Mouse (Mus musculus) naive thymus-derived CD4-positive, alpha-beta T cell, adult 2 months (primary cell): ENCODE measurements around the gene Ttyh2.

Experiments
- DNase-seq: peaks from one replicate; pipeline ENCODE4 v3.0.0-alpha.2; 2011; ENCODE audit warnings: low read depth

The Ttyh2 gene

DNA sequence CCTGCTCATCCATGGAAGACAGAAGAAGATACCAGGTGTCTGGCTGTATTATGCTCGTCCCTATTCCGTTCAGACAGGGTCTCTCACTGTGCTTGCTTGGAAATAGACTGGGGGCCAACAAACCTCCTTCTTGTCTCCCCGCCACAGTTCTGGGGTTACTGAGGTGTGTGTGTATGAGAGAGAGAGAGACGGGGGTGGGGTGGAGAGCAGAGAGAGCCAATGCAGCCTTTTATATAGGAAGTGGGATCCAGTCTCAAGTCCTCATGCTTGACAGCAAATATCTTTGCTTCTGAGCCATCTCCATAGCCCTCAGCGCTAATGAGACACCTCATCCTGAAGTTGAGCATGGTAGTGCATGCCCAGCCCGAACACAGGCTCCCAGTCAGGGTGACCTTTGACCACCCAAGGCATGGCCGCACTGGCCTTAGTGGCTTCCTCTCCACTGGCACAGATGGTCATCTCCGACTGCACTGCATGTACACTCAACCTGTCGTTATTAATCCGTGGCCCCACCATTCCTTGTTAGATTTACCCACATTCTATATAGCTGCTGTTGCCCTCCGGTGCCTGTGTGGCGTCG, 7.2 kb downstream of the Ttyh2 start:
- no peak for DNase-seq

DNA sequence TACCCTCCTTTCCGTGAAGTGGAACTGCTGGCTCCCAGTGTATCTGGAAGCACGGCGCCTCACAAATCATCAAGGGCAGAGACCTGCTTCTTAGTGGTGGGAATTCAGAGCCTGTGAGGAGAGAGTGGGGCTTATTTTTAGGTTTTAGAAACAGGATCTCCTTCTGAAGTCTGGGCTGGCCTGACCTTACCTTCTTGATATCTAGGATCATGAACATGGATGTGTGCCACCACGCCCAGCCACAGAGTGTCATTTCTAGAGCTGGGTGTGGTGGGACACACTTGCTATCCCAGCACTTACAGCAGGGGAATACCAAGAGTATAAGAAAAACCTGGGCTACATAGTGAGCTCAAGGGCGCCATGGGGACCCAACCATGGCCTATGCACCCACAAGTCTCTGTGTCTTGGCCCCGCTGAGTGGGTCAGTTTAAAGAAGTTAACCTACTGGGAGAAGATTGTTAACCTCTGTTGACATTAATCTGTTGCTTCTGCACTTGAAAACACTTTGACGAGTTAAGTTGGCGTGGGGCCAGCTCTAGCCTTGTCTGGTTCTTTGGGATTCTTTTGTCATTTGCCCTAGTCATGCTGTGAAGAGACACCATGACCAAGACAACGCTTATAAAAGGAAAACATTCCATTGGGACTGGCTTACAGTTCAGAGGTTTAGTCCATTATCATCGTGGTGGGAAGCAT, 7.9 kb downstream of the Ttyh2 start:
- DNase-seq, result no peak

DNA sequence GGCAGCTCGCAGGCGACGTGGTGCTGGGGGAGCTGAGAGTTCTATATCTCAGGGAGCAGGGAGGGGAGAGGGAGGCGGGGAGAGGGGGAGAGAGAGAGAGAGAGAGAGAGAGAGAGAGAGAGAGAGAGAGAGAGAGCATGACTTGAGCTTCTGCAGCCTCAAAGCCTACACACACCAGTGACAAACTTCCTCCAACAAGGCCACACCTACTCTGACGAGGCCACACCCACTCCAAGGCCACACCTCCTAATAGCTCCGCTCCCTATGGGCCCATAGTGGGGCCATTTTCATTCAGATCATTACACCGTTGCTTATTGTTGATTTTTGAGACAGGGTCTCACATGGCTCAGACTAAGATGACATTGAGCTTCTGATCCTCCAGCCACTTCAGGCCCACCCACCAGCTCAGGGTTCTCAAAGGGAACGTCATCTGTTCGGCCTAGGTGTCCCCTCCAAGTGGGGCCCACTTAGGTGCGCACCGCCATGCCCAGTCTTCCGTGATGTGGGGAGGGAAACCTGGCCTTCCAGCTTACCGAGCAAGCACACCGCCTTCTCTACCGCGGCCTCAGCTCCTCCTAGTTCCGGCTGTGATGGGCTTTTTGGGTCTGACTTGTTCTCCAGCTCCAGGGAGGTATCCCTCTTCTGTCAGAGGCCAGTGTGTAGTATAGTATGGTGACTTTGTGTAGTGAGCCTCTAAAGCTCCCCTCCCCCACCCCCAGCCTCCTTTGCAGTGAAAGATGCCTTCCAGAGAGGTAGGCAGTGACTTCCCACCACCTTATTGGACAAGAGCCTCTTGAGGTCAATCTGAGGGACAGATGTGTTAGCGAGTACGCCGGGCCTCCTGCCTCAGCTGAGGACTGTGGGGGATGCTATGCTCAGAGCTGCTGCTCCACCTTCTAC, 8.7 kb downstream of the Ttyh2 start:
- DNase-seq, result no peak

DNA sequence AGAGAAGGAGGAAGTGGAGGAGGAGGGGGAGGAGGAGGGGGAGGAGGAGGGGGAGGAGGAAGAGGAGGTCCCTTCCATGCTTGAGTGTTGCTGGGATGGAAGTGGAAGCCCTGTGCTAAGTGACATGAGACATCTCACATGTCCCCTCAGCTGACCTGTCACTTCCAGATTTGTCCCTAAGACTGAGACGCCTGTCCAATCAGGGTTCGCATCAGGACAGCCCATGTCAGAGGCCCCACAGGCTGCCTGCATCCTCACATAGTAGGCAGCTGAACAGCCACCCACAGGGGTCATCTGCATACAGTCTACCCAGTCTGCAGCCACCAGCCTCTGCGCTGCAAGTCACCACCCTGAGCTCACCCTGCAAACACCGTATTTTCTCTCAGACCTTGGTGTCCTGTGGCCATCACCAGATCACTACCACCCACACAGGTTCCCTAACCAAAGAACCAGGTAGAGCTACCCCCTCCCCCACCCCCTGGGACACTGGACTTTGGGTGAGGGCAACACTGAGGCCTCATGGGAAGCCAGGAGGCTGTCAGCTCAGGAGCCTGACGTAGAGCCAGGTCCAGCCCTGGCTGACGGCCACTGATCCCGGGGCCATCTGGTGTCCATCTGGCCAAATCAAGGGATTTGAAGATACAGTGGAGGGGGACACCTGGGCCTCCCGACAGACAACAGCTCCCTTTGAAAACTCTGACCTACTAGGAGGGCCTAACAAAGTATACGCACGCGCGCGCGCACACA, 9.6 kb downstream of the Ttyh2 start:
- DNase-seq, result no peak

DNA sequence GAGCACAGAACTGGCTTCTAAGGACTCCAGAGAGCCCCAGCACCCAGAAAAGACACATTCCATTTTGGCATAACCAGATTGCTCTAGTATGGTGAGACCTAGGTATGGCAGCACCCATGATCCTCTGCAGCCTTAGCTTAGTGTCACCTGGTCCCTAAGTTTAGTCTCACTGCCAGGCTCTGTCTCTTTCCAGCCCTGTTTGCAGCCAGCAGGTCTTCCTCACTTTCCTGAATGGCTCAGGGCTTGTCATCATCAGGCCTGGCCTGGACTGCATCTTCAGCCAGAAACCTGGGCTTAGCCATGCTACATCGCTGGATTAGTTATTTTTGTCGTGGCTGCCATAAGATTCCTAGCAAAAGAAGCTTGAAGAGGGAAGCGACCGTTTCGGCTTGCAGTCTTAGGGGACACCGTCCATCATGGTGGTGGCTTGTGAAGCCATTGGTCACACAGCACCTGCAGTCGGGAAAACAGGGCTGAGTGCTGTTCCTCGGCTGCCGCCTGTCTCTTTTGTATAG, 10.4 kb downstream of the Ttyh2 start:
- no peak for DNase-seq

DNA sequence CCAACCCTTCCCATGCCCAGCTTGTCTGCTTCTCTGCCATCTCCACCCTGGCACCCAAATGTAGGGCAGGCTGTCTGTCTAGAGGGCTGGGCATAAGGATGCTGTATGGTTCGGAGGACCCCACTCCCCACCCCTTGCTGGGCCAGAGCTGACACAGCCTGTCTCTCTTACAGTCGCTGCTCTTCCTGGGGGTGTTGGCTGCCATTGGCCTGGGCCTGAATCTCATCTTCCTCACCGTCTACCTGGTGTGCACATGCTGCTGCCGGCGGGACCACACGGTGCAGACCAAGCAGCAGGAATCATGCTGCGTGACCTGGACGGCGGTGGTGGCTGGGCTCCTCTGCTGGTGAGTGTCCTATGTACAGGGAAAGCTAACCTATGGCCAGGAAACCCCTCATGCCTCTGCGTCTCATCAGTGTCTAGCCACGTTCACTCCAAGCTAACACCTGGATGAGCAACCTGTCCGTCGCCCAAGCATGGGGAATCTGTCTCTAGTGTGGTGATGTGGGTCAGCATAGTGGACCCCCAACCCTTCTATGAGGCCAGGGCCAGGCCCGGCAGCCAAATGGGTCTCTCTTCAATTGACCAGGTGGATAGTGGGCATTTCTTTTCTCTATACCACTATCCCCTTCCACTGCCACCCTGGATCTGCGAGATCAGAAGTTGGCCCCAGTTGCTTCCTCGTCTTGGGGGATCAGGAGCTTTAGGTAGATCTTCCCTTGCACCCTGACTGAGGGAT, 11.2 kb downstream of the Ttyh2 start:
- DNase-seq, result no peak

DNA sequence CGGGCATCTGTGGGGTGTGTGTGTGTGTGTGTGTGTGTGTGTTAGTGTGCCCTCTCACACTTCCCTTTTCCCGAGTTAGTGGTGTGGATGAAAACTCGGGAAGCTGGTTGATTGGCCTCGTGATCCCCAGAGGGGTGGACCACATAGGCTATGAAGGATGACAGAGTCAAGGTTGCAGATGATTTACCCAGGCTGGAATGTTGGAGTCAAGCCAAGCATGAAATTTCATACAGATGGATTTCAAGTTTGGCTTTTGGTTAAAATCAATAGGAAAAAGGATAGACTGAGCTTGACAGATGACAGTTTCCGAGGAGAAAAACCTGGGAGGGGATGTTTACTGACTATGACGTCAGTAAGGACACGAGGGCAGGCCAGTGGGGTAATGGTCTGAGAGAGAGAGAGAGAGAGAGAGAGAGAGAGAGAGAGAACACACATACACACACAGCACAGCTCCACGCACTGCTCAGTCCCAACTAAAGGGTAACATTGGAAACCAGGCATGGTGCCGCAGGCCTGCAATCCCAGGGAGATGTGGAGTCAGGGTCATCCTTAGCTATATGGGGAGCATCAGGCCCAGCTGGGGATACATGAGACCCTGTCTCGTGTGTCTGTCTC, 12.4 kb downstream of the Ttyh2 start:
- DNase-seq, result no peak

DNA sequence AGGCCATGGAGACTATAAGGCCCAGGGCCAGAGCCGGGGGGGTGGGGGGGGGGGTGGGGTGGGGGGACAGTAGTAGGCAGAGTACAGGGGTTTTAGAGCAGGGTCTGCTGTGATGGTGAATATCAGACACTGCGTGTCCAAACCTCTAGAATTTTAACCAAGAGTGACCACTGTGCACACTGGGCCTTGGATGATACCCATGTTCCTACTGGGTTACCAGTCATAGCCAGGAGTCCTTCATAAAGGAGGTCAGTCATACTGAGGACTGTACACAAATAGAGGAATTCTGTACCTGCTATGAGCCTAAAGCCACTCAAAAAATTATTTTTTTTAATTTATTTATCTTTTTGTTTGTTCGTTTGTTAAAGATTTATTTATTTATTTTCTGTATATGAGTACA, 13.5 kb downstream of the Ttyh2 start:
- no peak for DNase-seq

DNA sequence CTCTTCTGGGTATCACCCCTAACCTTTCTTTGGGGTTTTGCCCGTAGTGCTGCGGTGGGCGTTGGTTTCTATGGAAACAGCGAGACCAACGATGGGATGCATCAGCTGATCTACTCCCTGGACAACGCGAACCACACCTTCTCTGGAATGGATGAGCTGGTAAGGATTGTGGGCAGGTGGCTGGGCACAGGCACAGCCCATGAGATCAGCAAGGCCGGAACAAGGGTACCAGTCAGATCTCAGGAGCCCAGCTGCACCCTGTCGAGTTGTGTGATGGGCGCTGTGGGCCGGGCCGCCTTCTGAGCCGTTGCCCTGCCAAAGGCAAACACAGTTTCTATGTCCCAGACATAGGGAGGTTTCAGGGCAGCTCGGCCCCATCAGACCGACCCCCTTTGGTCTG, 15.0 kb downstream of the Ttyh2 start:
- no peak for DNase-seq

DNA sequence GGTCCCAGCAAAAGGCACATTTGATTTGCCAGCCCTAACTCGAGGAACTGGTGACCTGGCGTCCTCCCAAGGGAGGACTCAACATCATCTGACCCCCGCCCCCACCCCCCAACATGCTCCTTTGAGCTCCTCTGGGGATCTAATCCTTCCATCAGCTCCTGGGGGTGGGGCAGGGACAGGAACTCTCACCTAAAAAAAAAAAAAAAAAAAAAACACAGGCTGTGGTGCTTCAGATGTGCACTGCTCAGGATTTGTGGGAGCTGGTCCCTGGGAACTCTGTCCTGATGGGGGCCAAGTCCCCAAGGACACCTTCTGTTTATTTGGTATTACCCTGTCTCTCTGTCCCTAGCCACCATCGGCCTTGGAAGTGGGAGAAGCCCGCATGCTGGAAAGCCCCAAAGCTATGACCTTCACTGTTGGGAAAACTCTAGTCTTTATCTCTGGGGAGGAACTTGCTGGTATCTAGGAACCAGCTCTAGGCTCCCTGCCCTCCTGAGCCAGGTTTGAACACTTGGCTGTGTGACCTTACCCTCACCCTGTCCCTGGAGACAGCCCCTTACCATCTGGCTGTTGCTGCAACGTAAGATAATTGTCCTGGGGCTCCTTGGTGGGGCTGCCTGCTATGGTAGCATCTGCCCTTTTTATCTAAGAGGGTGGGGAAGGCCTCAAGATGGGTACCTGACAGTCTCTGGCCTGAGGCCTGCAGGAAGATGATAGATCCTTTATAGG, 16.4 kb downstream of the Ttyh2 start:
- DNase-seq, result no peak

DNA sequence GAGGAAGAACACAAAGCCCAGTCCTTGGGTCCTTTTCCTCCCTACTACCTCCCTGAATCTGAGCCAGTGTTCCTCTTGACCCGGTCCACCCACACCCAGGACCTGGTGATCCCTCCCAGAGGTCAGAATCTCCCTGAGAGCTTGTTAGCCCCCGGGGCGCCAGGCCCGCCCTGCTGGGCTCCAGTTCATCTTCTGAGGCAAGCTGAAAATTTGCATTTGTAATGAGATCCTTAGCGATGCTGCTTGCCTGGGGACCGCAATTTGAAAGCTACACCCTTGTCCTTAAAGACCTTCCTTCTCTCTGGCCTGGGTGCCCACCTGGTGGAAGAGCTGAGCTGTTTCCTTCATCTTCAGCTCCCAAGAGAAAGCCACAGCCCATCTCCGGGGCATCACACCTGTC, 17.4 kb downstream of the Ttyh2 start:
- DNase-seq, result no peak

DNA sequence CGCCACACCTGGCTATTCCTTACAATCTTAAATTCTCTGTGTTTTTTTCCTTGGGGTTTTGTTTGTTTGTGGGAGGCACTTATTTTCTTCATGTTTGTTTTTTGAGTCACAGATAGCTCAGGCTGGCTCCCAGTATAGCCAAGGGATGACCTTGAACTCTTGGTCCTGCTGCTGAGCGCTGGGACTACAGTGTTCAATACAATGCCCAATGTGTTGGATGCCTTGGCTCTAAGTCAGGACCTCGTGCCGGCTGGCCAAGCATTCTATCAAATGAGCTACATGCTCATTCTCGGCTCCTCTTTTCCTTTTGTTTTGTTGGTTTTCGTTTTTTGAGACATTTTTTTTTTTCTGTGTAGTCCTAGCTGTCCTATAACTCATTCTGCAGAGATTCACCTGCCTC, 18.2 kb downstream of the Ttyh2 start:
- no peak for DNase-seq

DNA sequence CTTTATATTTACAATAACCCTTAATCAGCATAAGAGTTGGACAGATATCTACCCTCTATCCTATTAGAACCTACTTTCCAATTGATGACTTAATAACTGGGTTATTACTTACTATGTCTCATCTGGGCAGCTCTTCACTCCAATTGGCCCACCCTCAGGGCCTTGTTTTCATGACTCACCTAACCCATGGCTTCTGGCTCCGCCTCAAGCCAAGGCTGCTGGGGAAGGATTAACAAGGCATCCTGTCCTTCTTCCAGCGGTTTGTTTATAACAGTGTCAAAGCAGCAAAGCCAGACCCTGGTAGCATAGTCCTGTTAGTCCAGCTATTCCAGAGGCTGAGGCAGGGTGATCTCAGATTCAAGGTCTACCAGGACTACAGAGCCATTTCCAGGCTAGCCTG, 19.2 kb downstream of the Ttyh2 start:
- DNase-seq, result no peak

DNA sequence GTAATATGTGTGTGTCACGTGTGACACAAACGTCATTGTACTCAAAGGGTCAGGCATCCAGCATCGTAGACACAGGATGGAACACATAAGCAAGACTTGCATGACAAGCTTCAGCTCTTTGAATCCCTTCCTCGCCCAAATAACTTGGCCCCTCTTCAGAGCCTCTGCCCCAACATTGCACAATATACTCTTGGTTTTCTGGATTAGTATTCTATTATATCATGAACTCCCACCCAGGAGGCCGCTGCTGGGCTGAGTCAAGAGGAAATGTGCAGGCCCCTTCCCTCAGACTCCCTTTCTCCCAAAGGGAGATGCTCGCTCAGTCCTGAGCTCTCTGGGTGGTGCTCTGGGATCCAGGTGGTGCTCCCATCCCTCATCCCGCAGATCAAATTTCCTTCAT, 23.3 kb downstream of the Ttyh2 start:
- DNase-seq, result no peak

DNA sequence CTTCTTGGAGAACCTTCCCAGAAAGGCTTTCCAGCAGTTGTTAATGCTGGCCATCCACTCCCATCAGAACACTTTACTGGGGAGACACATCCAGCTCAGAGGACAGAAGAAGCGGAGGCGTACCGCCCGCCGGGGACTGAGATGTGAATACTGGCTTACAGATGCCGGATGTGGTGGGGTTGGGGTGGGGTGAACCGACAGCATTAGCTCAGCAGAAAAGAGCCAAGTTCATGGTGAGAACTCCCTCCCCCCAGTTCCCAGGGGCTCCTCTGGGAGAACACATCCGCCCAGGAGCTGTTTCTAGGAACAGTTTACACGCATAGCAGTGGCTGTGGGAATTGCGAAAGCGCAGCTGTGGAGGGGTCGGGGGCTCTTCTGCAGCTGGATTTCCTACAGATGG, 24.3 kb downstream of the Ttyh2 start:
- DNase-seq, result peak; percentile 50

DNA sequence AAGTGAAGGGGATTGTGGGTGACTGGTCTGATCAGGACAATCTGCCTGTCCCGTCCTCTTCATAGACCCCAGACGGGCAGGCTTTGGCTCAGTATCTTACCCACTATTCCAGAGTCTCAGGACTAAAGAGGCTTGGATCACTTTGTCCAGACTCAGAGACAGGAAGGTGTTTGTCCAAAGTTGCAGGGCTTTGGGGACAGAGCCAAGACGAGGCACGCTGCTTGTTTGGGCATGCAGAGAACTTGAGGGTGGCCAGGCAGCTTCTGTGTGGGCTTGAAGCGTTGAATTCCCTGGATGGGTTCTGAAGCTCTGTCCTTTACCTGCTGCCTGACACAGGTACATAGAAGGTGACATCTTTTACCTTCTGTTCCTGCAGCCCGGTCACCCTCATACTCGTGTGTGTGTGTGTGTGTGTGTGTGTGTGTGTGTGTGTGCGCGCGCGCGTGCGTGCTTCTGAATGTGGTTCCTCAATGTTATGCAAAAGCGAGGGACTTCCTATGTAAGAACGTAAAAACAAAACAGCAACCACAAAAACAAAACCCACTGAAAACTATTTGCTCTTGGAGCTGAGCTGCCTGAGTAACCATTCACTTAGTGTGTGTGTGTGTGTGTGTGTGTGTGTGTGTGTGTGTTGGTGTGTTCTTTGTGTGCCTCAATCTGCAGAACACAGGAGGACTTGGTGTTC, 27.2 kb downstream of the Ttyh2 start:
- DNase-seq, result peak; percentile 51

DNA sequence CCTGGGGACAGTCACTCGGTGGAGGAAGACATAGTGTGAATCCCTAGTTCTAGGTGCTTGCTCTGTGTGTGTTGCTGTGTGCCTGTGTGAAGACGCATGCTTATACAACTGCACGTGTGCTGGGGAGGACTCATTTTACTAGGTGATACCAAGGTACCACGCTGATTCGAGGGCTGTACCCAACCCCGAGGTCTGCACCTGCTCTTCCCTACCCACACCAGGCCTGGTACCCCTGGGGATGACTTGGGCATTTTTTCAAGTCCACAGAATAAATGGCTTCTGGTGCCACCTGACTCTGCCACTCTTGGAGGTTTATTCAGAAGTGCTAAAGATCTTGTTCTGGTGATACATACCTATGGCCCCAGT, 27.7 kb downstream of the Ttyh2 start:
- no peak for DNase-seq

DNA sequence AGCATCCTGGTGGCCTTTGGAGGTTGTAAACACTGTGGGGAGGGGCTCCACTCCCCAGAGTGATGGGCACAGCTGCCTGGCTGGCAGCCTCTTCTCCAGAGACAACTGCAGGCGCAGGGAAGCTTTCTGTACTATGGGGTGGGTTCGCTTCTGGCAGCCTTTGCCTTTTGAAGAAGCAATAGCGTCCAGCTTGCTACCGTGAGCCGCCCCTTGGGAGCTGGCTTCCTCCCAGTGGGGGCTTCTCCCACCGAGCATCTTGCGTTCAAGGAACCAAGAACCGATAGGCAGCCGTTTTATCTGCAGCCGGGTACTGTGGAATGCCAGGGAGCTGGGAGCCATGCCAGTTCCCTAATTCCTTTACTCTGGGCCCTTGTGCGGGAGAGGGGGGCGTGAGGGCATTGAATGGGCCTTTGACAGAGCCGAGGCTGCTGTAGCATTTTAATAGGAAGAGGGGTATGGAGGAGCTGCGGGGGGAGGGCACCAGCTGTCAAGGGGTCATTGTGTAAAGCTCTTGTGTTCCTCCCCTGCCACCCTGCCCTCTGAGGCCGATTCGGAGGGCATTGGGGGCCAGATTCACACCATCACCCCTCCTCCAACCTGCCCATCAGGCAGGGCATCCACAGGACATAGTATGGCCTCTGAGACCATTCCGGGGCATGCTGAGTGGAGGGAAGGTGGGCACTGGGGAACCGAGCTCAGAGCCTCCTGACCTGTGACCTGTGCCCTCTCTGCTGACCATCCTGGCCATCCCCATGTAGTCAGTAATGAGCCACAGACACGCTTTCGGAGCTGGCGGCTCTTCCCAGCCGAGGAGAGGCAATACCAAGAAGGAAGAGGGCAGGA, 29.1 kb downstream of the Ttyh2 start:
- no peak for DNase-seq

DNA sequence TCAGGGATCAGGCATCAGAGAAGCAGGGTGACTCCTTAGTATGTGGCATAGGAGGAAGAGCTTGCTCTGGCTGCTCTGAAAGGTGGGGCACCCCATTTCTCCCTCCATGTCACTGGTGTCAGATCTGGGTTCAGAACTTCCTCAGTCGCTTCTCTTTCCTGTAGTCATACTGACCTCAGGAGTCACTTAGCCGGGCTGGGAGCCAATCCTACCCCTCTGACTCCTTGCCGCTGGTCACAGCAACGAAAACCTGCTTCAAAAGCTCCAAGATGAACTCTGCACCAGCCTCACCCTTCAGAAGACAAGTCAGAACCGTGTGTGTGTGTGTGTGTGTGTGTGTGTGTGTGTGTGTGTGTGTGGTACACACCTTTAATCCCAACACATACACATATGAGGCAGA, 31.1 kb downstream of the Ttyh2 start:
- DNase-seq, result no peak
